Mouse (Mus musculus) limb, embryonic 10.5 days (tissue): ENCODE results near the gene Nufip2. TPM values are rescaled to one million over a fixed set of nuclear protein-coding genes. Genes with fewer than 3 reads are reported as not detected.

Experiments used
- DNase-seq: peaks from one replicate; pipeline ENCODE4 v3.0.0-alpha.2; 2017; ENCODE audit warnings: low spot score
- H3K27ac ChIP-seq: fragments of 300-500 bp; sonication (generic); 2 replicates; pipeline ENCODE4 v1.5.1; 2016; ENCODE audit warnings: mild to moderate bottlenecking
- H3K27me3 ChIP-seq: fragments of 300-500 bp; sonication (generic); 2 replicates; pipeline ENCODE4 v1.6.1; 2016; ENCODE audit warnings: low read depth, mild to moderate bottlenecking; ENCODE audit not compliant: poor library complexity, severe bottlenecking
- H3K36me3 ChIP-seq: fragments of 300-500 bp; sonication (generic); 2 replicates; pipeline ENCODE4 v1.6.1; 2016; ENCODE audit warnings: mild to moderate bottlenecking, moderate library complexity
- H3K4me1 ChIP-seq: fragments of 300-500 bp; sonication (generic); 2 replicates; pipeline ENCODE4 v1.6.1; 2016
- H3K4me3 ChIP-seq: fragments of 300-500 bp; sonication (generic); 2 replicates; pipeline ENCODE4 v1.5.1; 2016; ENCODE audit warnings: mild to moderate bottlenecking, moderate library complexity
- H3K9me3 ChIP-seq: fragments of 300-500 bp; sonication (generic); replicated peaks from 2 replicates; pipeline ENCODE4 v1.6.1; 2016; ENCODE audit warnings: mild to moderate bottlenecking
- WGBS: fragments of 180-500 bp; shearing (Covaris S2); methylation state at CpG from one replicate; pipeline ENCODE4 v1.1.7; 2016; 5-methylcytosine and 5-hydroxymethylcytosine counted together
- polyA plus RNA-seq: library from polyadenylated mRNA; unstranded; fragments of >200 nt; fragmentation: Nextera tagmentation; extraction: Ambion mirVana; gene quantifications from 2 replicates; pipeline ENCODE4 v1.2.1, GENCODE M21; 2016

Gene Nufip2
- polyA plus RNA-seq, 1 experiment from 2014 or later: 4.0 TPM

- no peak for DNase-seq
- Histone ChIP-seq H3K36me3 (no peaks in the 10 kb centered on the region), H3K27me3 (no peaks in the 10 kb centered on the region), H3K4me3 (no peak overlapping the region), H3K27ac (no peak overlapping the region), H3K9me3 (no peaks in the 10 kb centered on the region), H3K4me1 (no peaks in the 10 kb centered on the region)
- 39% methylated on average over 2 of the region's 2 CpGs for WGBS
Observed at GRCm38 (mm10) chr11:77680018-77680417, 5.9 kb upstream of the Nufip2 start.

GRCm38 (mm10) chr11:77684896-77685295 is 1.1 kb upstream of the Nufip2 start:
- no peaks in the 10 kb centered on the region for H3K27me3 ChIP-seq
- DNase-seq: no peak
- peak overlapping the region; percentile 97; the same call in 1 of the 2 replicates for H3K4me3 ChIP-seq
- H3K36me3 ChIP-seq: peaks cover 14% of the 10 kb centered on the region
- no peaks in the 10 kb centered on the region for H3K9me3 ChIP-seq
- H3K27ac ChIP-seq: no peak overlapping the region; the same call in 1 of the 2 replicates
- WGBS: 72% methylated on average over 2 of the region's 2 CpGs
- peaks cover 9% of the 10 kb centered on the region for H3K4me1 ChIP-seq

DNA sequence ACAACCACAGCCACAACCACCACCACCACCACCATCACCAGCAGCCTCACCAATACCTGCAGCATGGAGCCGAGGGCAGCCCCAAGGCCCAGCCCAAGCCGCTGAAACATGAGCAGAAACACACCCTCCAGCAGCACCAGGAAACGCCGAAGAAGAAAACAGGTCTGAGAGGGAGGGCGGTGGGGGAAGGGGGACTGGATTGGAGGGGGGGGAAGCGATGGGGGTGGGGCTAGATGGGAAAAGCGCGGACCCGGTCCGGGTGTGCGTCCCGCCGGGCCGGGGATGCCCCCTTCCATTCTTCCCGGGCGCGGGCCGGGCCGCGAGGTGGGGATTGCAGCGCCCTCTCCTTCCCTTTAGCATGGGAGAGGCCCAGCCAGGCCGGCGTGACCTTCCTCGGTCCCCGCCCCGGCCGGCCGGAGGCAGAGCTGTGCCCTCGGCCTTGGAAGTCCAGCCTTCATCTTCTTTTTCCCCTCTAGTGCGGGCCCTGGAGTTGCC is 438 bp downstream of the Nufip2 start:
- no peaks in the 10 kb centered on the region for H3K27me3 ChIP-seq
- 1% methylated on average over 30 of the region's 30 CpGs for WGBS
- DNase-seq: peak; percentile 73

DNA sequence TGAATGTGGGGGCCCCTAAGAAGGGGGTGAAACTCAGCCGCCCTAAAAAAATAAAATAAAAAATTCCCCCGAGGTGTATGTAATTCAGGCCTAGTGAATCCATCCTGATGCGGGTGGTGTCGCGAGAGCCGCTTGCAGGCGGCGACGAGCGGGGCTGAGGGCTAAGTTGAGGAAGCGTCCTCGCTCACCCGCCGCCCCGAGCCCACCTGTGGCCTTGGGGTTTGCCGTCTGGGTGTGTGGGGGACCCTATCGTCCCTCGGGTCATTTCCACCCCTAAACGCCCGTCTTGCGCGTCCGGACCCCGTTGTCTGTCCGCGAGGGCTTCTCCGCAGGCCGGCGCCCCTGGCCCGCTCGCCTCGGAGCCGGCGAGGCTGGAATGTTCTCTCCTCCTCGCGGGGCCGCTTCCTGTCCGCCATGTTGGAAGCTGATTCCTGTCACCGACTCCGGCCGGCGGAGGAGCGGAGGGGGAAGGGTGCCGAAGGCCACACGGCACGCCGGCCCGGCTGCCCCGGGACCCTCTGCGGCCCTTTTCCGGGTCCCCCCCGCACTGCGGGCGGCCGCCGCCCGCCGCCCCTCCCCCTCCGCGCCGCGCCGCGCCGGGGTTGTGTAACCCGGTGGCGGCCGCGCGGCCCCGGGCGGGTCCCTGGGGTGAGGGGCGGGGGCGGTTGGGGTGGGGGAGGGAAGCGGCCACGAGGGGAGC is 1.0 kb downstream of the Nufip2 start:
- Histone ChIP-seq H3K36me3 (peaks cover 35% of the 10 kb centered on the region), H3K9me3 (no peaks in the 10 kb centered on the region), H3K4me3 (peak overlapping the region; percentile 97), H3K27ac (peak overlapping the region; percentile 99), H3K27me3 (no peaks in the 10 kb centered on the region), H3K4me1 (peaks cover 9% of the 10 kb centered on the region)
- peak; percentile 84 for DNase-seq
- whole genome bisulfite sequencing: under 1% methylated on average over 67 of the region's 76 CpGs

More for the DNA sequence above, 438 bp downstream of the Nufip2 start:
- no peaks in the 10 kb centered on the region for H3K9me3 ChIP-seq
- H3K4me3 ChIP-seq: peak overlapping the region; percentile 97
- H3K36me3 ChIP-seq: peaks cover 29% of the 10 kb centered on the region
- H3K4me1 ChIP-seq: peaks cover 9% of the 10 kb centered on the region
- peak overlapping the region; percentile 99 for H3K27ac ChIP-seq

- Histone ChIP-seq H3K27ac (peak overlapping the region; percentile 99), H3K4me3 (peak overlapping the region; percentile 97), H3K4me1 (peaks cover 9% of the 10 kb centered on the region), H3K36me3 (peaks cover 42% of the 10 kb centered on the region), H3K9me3 (no peaks in the 10 kb centered on the region), H3K27me3 (no peaks in the 10 kb centered on the region)
- DNase-seq: peak; percentile 72
- 0% methylated on average over 37 of the region's 40 CpGs for WGBS
Observed at GRCm38 (mm10) chr11:77687541-77688131, 1.7 kb downstream of the Nufip2 start.

DNA sequence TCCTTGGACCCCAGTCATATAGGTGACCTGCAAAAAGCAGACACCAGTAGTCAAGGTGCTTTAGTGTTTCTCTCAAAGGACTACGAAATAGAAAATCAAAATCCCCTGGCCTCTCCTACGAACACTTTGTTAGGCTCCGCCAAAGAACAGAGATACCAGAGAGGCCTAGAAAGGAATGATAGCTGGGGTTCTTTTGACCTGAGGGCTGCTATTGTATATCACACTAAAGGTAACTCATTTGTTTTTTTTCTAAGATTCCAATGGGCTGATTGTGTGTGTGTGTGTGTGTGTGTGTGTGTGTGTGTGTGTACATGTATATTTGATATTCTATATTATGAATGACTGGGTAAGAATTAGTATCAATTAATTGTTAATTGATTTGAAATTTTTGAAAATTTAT is 7.1 kb downstream of the Nufip2 start:
- Histone ChIP-seq H3K4me1 (peaks cover 7% of the 10 kb centered on the region), H3K27ac (no peak overlapping the region), H3K9me3 (no peaks in the 10 kb centered on the region), H3K27me3 (no peaks in the 10 kb centered on the region), H3K36me3 (peaks cover 94% of the 10 kb centered on the region), H3K4me3 (no peak overlapping the region)
- no peak for DNase-seq
- WGBS: 95% methylated on average over 3 of the region's 3 CpGs

DNA sequence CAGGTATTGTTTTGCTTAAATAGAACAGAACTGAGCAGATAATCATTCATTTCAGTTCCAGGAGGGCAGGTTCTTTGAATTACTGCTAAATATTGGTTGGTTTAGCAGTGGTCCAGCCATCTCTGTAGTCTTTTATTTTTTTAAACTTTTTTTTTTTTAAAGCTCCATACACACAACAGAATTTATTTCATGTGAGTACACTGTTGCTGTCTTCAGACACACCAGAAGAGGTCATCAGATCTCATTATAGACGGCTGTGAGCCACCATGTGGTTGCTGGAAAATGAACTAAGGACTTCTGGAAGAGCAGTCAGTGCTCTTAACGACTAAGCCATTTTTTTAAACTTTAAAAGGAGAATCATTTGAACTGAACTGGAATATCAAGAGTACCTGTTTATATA is 11.3 kb downstream of the Nufip2 start:
- Histone ChIP-seq H3K36me3 (peaks cover 97% of the 10 kb centered on the region), H3K9me3 (no peaks in the 10 kb centered on the region), H3K4me1 (no peaks in the 10 kb centered on the region), H3K27ac (no peak overlapping the region), H3K4me3 (no peak overlapping the region), H3K27me3 (no peaks in the 10 kb centered on the region)
- WGBS: 85% methylated on average over 2 of the region's 2 CpGs
- no peak for DNase-seq

DNA sequence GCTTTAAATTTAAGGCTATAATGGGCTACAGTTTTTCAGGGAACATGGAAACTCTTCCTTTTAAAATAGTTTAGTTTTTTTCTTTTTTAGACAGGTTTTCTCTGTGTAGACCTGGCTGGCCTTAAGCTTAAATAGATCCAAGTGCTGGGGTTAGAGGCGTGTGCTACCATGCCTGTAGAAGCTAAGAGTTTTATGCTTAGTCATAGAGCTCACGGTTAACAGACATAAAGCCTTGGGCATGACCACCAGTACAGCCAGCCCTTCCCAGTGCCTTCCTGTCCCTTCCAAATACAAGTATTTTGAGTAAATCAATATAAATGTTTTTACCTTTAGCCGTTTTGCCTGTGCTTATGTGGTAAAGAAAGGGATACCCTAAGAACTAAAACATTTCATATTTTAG is 20.0 kb downstream of the Nufip2 start:
- Histone ChIP-seq H3K4me3 (no peak overlapping the region), H3K27me3 (no peaks in the 10 kb centered on the region), H3K36me3 (peaks cover 97% of the 10 kb centered on the region), H3K9me3 (no peaks in the 10 kb centered on the region), H3K4me1 (no peaks in the 10 kb centered on the region), H3K27ac (no peak overlapping the region)
- no peak for DNase-seq
- 96% methylated on average over 3 of the region's 3 CpGs for WGBS

- 90% methylated on average over 3 of the region's 3 CpGs for WGBS
- Histone ChIP-seq H3K9me3 (no peaks in the 10 kb centered on the region), H3K36me3 (peaks cover 88% of the 10 kb centered on the region), H3K4me3 (no peak overlapping the region), H3K27ac (no peak overlapping the region), H3K27me3 (no peaks in the 10 kb centered on the region), H3K4me1 (no peaks in the 10 kb centered on the region)
- no peak for DNase-seq
Observed at GRCm38 (mm10) chr11:77709039-77709438, 23.1 kb downstream of the Nufip2 start.

DNA sequence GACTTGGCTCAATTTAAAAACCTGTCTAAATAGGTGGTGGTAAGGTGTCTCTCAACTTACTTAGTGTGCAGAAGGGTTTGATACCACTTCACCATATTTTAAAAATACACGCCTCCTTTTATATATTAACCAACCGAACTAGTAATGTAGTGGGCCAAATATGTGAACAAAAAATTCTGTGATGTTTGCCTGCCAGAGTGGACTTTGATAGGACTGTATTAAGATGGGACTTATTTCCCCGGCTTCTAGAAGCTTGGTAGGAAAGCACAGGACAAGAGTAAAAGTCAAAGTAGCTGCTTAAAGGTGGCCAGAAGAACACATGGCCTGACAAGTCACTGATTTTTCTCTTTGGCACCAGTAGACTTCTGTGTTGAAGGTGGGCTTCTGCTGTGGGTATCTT is 27.8 kb downstream of the Nufip2 start:
- Histone ChIP-seq H3K27ac (no peak overlapping the region), H3K4me1 (no peaks in the 10 kb centered on the region), H3K4me3 (no peak overlapping the region), H3K27me3 (no peaks in the 10 kb centered on the region), H3K9me3 (no peaks in the 10 kb centered on the region), H3K36me3 (peaks cover 66% of the 10 kb centered on the region)
- 95% methylated on average over 3 of the region's 3 CpGs for WGBS
- no peak for DNase-seq

GRCm38 (mm10) chr11:77719055-77719454 is 33.1 kb downstream of the Nufip2 start:
- Histone ChIP-seq H3K4me1 (no peaks in the 10 kb centered on the region), H3K27ac (no peak overlapping the region), H3K27me3 (no peaks in the 10 kb centered on the region), H3K9me3 (no peaks in the 10 kb centered on the region), H3K4me3 (no peak overlapping the region), H3K36me3 (peaks cover 25% of the 10 kb centered on the region)
- WGBS: 96% methylated on average over 2 of the region's 2 CpGs
- no peak for DNase-seq

DNA sequence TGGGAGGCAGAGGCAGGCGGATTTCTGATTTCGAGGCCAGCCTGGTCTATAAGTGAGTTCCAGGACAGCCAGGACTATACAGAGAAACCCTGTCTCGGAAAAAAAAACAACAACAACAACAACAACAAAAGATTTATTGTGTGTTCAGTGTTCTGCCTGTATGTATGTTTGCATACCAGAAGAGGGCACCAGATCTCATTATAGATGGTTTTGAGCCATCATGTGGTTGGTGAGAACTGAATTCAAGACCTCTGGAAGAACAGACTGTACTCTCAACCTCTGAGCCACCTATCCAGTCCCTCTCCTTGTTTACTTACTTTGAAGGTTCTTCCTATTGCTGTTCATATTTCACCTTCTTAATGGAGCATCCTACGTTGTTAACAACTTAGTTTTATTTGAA is 35.4 kb downstream of the Nufip2 start:
- Histone ChIP-seq H3K4me3 (no peak overlapping the region), H3K9me3 (no peaks in the 10 kb centered on the region), H3K27ac (no peak overlapping the region), H3K4me1 (no peaks in the 10 kb centered on the region), H3K27me3 (no peaks in the 10 kb centered on the region), H3K36me3 (peaks cover 13% of the 10 kb centered on the region; the same call in 1 of the 2 replicates)
- 84% methylated on average over 4 of the region's 4 CpGs for WGBS
- DNase-seq: no peak

DNA sequence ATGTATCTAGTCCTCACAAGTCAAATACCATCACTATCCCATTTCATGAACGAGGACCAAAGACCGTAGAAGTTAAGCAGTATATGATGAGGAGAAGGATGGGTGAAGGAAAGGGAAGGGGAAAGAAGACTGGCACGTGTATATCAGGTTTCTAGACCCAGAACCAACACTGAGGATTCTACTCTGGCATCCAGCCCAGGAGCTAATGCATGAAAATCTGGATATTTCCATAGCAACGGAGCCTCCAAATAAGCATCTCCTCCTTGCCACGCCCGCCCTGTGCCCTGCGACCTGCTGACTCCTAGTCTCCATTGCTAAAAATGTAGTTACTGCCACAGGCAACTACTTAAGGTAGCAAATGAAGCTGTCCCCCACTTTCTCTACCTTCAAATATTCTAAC is 38.8 kb downstream of the Nufip2 start:
- Histone ChIP-seq H3K27me3 (no peaks in the 10 kb centered on the region), H3K27ac (no peak overlapping the region), H3K4me3 (no peak overlapping the region), H3K36me3 (no peaks in the 10 kb centered on the region), H3K4me1 (no peaks in the 10 kb centered on the region), H3K9me3 (no peaks in the 10 kb centered on the region)
- DNase-seq: no peak
- 82% methylated on average over 7 of the region's 7 CpGs for WGBS
